Comparison of ENCODE assay signal across 13 mouse cellular contexts in genomic region chr2:33874856-33875576, GRCm38 (mm10). TPM values are rescaled to one million over a fixed set of nuclear protein-coding genes. Genes with fewer than 3 reads are reported as not detected.
DNase-seq lines count a peak whose midpoint lies in the region; ATAC-seq lines count a peak whose summit lies in the region.
"Had no signal": no experiment of that assay in that cellular context is flagged by ENCODE, and none has a peak within 500 bp of the region (broad histone marks: within the 10 kb centered on the region; RNA-seq: fewer than 3 reads in every experiment).

No protein-coding gene starts in this region.

- no peak overlapping the region for H3K4me2 ChIP-seq in neural tube, embryonic 15.5 days

- no peak overlapping the region for H3K4me3 ChIP-seq in heart, embryonic 10.5 days
- H3K4me3 ChIP-seq in neural tube, embryonic 15.5 days (replicated peaks): no peak overlapping the region
- H3K4me3 ChIP-seq: erythroblast, embryonic 14.5 days; left cerebral cortex, adult 2 months had no signal

- peaks cover 32% of the 10 kb centered on the region for H3K36me3 ChIP-seq in heart, embryonic 10.5 days
- H3K36me3 ChIP-seq in neural tube, embryonic 15.5 days: peaks cover 29% of the 10 kb centered on the region

- peaks cover 83% of the 10 kb centered on the region for H3K4me1 ChIP-seq in heart, embryonic 10.5 days
- H3K4me1 ChIP-seq in neural tube, embryonic 15.5 days: peaks cover 73% of the 10 kb centered on the region

- no peak for ATAC-seq in neural tube, embryonic 15.5 days (ENCODE audit: low FRiP score)

- WGBS in heart, embryonic 10.5 days: 69% methylated on average over 10 of the region's 10 CpGs
- 66% methylated on average over 10 of the region's 10 CpGs for WGBS in neural tube, embryonic 15.5 days

- peak overlapping the region; percentile 17; the same call in 1 of the 2 replicates for H3K27ac ChIP-seq in heart, embryonic 10.5 days
- H3K27ac ChIP-seq in neural tube, embryonic 15.5 days (replicated peaks): peak overlapping the region; percentile 90
- H3K27ac ChIP-seq: left cerebral cortex, adult 2 months had no signal

- DNase-seq in heart, embryonic 10.5 days (ENCODE audit: low spot score): no peak
- no peak for DNase-seq in heart, adult 9 months (ENCODE audit: low spot score in 2 of 2)
- DNase-seq in thymus, postnatal 4 days: peak; percentile 54
- DNase-seq in thymus, adult 18-20 months: no peak
- DNase-seq in lung, postnatal 25 days (ENCODE audit: low spot score): peak; percentile 61
- no peak for DNase-seq in testis, postnatal 10 days (ENCODE audit: low spot score)
- no peak for DNase-seq in layer of hippocampus, postnatal 10 days (ENCODE audit: low spot score in 2 of 2)
- DNase-seq: cerebellum, postnatal 14 days; gastrocnemius, postnatal 10 days; right cerebral cortex, postnatal 25 days had no signal

- peak overlapping the region; percentile 32; the same call in 1 of the 2 replicates for H3K9ac ChIP-seq in neural tube, embryonic 15.5 days (replicated peaks)

- H3K27me3 ChIP-seq in heart, embryonic 10.5 days (ENCODE audit: insufficient read depth, poor library complexity, severe bottlenecking): peaks cover 31% of the 10 kb centered on the region; the same call in 1 of the 2 replicates
- no peaks in the 10 kb centered on the region for H3K27me3 ChIP-seq in neural tube, embryonic 15.5 days (replicated peaks)

- H3K9me3 ChIP-seq in heart, embryonic 10.5 days: no peaks in the 10 kb centered on the region
- no peaks in the 10 kb centered on the region for H3K9me3 ChIP-seq in neural tube, embryonic 15.5 days (replicated peaks)

RNA-seq across cellular contexts. Expression of gene Mvb12b, which starts 12.7 kb away (rescaled TPM):
- 10.0 and 16.6 TPM in 2 replicates for polyA plus RNA-seq in heart, embryonic 10.5 days (2016; fragmentation: Nextera tagmentation; extraction: Ambion mirVana)
- polyA plus RNA-seq in neural tube, embryonic 15.5 days (2015; fragmentation: Nextera tagmentation; extraction: Ambion mirVana): 49.5 and 52.2 TPM in 2 replicates
- total RNA-seq in layer of hippocampus, postnatal 10 days (2021): 100 to 1,000 TPM; 114 to 115 TPM

Comparison
In these comparisons a context has a peak if more than half of its experiments do, and no peak if none do; other contexts are left out.
1. DNase-seq: peak in thymus, postnatal 4 days (single experiment) and lung, postnatal 25 days (single experiment); none in heart, embryonic 10.5 days (single experiment), heart, adult 9 months (0 of 2), thymus, adult 18-20 months (0 of 2), testis, postnatal 10 days (single experiment) and layer of hippocampus, postnatal 10 days (0 of 2).